Mouse (Mus musculus) ES-Bruce4 (cell line): ENCODE data around the gene Hoxa4.

Experiments used
- CTCF ChIP-seq: IDR thresholded peaks from one replicate; pipeline ENCODE4 v1.8.1; 2011; ENCODE audit warnings: low read depth, low read length
- POLR2A ChIP-seq: IDR thresholded peaks from one replicate; pipeline ENCODE4 v1.8.1; 2011; ENCODE audit warnings: low read length; ENCODE audit not compliant: insufficient read depth

- TF ChIP-seq POLR2A (no peak), CTCF (no peak)
Observed at GRCm38 (mm10) chr6:52228475-52229465, 37.2 kb upstream of the Hoxa4 start.
